Mouse (Mus musculus): Measurements from ENCODE around the gene Riok1.

DNA sequence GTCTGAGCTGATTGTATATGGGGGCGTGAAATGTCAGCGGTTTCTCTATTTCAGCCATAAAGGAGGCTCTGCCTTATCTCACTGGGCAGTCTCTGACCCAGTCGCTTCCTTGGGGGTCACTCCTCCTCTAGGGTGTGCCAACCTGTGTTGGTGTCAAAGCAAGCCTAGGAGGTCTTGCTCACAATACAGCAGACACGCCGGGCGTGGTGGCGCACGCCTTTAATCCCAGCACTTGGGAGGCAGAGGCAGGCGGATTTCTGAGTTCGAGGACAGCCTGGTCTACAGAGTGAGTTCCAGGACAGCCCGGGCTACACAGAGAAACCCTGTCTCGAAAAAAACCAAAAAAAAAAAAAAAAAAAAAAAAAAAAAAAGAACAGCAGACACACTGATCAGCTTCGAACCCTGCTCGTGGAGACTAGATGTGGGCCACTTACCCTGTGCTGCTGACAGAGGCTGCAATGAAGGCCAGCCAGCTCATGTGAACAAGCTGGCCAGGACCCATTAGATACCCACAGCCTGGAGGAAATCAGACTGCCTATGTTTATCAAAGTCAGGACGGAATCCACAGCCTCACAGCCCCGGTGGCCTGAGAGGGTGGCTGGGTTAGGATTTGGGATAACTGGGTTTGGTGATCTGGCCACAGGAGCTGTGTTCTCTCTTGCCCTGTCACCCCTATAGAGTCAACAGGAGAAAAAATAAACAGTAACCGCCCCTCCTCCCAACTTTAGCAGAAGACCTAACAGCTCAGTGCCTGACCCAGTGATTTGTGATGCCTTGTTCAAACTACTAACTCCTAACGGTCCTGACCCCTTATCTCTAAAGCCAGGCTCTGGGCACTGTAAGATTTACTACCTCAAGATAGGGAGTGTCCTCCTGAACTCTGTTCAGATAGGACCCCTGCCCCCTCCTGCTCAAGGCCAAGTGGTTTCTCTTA is 36.8 kb downstream of the Riok1 start:
- TF ChIP-seq POLR2A (IDR thresholded peaks at IDR 0.05; ENCODE audit: control insufficient read depth, extremely low read depth, insufficient read depth, low read length, poor library complexity) = no peak
- no peak for TF ChIP-seq CTCF (IDR thresholded peaks at IDR 0.05; ENCODE audit: borderline replicate concordance, control insufficient read depth, extremely low read depth, insufficient read depth, low read length, poor library complexity)
